Mouse (Mus musculus): ENCODE data around the gene Cd200. TPM values are rescaled to one million over a fixed set of nuclear protein-coding genes. Genes with fewer than 3 reads are reported as not detected.

The Cd200 gene
- polyA plus RNA-seq, 1 experiment from 2014 or later = 0.79 TPM

Other genes starting within 250 kb of the Cd200 start
- gene Btla, start 184.7 kb downstream of the Cd200 start, polyA plus RNA-seq (2016; fragmentation: Nextera tagmentation; extraction: Ambion mirVana) = 0.36 and 0.44 TPM in 2 replicates
- not detected in 2 replicates for gene Gm609, start 83.9 kb upstream of the Cd200 start, polyA plus RNA-seq (2016; fragmentation: Nextera tagmentation; extraction: Ambion mirVana)
- not detected in 2 replicates for gene Gm17783, start 123.0 kb upstream of the Cd200 start, polyA plus RNA-seq (2016; fragmentation: Nextera tagmentation; extraction: Ambion mirVana)
- gene Slc9c1, start 126.3 kb upstream of the Cd200 start, polyA plus RNA-seq (2016; fragmentation: Nextera tagmentation; extraction: Ambion mirVana) = not detected in 2 replicates
- gene Gcsam, start 201.3 kb upstream of the Cd200 start, polyA plus RNA-seq (2016; fragmentation: Nextera tagmentation; extraction: Ambion mirVana) = 1.8 and 2.3 TPM in 2 replicates
- 0.44 and 0.54 TPM in 2 replicates for gene BC016579, start 245.0 kb upstream of the Cd200 start, polyA plus RNA-seq (2016; fragmentation: Nextera tagmentation; extraction: Ambion mirVana)

Measured in liver, embryonic 12.5 days (tissue).